Mouse (Mus musculus) WW6 (cell line): ENCODE measurements around the gene St6galnac6.

Source experiments
- DNase-seq: peaks from one replicate; pipeline ENCODE4 v3.0.0-alpha.2; 2013; ENCODE audit warnings: low read depth, low spot score

Gene St6galnac6

DNA sequence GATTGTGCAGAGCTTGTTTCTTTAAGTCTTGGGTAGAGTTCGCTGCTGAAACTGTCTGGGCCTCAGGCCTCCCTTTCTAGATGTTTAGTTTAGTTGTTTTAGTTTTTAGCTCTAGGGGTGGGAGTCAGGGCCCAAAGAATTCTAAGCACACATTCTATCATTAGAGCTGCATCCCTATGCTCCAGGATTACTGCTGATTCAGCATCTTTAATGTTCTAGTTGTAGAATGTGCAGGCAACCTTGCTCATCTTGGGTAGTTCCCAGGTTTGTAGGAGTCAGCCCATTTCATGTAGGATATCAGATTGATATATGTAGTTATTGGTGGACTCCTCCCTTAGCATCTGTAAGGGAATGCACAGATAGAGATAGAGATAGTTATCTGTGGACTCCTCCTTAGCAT lies 17.6 kb downstream of the St6galnac6 start:
- no peak for DNase-seq

DNA sequence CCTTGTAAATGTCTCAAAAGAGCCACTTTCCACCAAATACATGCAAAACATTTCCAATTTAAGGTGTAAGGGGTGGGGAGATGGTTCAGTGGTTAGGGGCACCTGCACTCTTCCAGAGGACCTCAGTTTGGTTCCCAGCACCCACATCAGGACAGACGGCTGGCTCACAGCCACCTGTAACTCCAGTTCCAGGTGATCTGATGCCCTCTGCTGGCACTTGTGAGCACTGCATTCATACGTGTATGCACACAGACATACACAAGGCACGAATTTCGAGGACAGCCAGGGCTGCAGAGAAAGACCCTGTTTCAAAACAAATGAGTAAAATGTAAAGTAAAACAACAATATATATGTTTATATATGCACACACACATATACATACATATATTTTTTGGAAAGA lies 18.1 kb downstream of the St6galnac6 start:
- no peak for DNase-seq

DNA sequence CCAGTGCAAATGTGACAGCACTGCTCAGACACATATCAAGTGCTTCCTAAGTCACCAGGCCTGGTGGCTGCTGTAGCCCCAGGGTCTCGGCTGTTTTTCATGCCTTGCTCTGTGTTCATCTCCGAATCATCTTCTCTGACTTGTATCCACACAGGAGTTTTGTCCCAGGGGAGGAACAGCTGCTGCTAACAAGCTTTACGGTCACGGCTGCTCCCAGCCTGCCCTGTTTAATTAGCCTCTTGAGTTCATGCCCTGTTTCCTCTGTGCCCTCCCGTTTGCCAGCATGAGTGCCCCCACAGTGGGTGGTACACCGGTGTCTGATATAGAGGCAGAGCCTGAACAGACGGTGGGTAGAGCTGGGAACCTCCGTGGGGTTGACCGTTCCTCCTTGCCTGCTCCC lies 18.5 kb downstream of the St6galnac6 start:
- DNase-seq: no peak

DNA sequence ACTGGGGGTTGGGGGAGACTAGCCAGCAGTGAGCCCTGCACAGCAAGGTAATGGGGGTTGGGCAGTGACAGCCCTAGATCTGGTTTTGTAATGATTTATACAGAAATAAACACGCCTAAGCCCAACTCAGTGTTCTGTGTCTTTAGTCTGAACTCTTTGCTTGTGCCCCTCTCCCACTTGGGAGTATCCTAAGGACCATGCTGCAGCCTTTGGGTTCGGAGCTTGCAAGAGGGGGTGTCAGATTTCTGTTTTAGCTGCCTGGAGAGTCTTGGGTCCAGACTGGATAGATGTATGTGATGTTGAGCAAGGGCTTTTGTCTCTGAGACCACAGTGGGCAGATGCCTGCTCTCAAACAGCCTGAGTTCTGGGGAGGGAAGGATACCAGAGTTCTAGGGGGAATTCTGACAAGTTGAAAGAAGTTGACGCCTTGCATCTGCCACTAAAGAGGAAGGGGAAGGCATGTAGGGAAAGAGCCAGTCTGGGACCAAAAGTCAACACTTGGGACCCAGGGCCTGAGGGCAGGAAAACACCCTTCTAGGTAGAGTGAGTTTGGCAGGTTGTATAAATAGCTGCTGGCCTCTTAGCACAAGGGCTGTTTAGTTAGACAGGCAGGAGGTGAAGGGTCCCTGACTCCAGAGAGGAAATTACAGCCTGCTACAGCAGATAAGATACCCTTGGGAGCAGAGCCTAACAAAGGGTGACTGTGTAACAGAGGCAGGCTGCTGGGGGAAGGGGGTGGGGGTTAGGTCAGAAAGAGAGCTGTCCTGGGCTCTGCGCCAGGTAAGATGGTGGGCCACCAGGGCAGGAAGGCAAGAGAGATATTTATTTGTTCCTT lies 21.4 kb downstream of the St6galnac6 start:
- DNase-seq: no peak

DNA sequence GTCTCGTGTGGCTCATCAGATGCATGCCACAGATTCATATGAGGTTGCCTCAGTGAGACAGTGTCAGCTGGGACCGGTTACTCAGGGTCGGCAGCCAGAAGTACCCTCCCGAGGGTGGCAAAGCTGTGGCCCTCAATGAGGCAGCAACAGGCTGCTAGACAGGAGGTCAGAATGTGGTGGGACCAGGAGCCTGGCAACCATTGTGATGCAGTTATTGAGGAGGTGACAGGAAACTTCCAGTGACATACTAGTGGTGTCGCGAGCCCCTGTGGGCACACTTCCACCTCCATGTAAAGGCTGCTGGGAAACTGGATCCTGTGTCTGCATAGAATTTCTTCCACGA lies 22.0 kb downstream of the St6galnac6 start, which contains the start of gene Ak1:
Ak1 (plus strand) TSS at position 242 of the 343 bp plus-strand sequence.
- no peak for DNase-seq

DNA sequence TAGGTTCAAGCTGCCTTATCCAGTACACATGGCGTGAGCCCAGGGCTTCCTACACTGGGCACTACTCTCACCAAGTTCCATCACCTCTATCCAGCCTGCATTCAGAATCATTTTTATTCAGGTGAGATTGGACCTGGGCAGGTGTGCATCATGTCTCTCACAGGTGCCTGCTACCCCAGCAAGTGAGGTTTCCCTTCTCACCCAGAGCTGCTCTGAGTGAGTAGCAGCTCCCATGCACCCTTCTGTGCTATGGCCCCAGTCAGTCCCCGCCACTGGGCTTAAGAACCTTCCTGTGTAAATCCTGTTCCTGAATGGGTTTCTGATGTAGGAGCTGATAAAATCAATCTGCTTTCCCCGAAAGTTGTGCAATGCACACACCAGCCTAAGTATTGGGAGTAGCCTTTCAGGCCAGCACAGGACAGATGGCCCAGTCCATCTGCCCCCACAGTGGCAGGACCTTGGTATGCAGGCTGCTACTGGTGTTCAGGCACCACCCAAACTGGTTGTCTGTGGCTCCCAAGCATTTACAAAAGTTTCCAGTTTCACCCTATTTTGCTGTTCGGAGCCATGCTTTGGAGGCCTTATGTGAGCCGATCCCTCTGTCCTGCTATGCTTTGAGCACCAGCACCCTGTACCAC lies 24.7 kb downstream of the St6galnac6 start:
- no peak for DNase-seq

DNA sequence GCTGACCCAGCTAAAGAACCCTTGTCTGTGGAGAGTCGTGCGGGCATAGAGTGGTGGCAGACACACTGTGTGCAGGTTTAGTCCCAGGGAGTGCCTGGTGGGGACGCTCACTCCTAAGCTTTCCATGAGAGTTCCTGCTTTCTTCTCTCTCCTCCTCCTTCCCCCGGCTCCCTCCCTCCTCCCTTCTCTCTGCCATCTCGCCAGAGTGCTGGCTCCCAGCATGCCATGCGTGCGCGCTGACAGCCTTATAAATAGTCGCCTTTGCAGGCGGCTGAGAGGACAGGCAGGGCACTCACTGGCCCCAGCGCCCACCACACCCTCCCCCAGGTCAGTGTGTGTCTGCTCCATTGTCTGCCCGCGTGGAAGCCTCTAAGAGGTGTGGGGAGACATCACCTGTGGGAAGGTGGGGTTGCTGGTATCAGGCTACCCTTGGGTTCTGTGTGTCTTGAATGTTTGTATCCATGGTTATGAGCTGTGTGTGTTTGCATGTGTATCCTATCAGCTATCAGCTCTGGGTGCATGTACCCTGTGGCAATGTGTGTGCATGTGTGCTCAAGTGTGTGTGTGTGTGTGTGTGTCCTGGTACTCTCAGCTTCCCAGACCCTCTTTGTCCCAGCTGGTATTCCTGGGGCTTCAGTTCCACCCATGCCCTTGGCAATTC lies 25.8 kb downstream of the St6galnac6 start:
- DNase-seq: no peak

DNA sequence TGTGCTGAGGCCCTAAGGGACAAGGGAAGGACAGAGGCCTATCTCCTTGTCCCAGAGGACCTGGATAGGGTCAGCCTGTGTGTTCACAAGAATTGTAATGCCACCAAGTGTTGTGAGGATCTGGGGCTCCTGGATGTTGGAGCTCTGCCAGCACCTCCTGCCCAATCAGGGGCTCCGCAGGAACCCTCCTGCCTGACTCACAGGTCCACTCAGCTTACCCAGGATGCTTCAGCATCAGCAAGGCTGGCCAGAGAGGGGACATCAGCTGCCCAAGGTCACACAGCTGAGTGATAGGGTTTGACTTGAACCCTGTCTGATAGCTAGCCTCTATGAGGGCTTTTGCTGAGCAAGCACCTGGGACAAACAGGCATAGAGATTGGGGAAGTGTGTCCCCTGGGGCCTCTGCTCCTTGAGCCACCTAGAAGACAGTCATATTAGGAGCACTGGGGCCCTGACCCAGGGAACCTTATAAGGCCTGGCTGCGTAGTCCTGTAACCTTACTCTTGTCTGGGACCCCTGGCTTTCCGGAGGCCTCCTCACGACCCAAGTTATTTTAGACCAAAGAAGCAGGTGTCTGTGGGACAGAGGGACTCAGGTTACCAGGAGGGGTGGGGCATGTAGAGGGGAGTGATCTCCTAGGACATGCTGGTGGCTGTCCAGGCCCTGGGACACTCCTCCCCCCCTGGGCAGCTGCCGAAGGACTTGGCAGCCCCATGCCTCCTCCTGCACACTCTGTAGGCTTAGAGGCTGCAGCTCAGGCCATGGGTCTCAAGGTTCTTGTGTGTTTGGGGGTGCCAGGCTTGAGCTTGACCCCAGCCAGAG lies 26.6 kb downstream of the St6galnac6 start:
- DNase-seq: no peak

DNA sequence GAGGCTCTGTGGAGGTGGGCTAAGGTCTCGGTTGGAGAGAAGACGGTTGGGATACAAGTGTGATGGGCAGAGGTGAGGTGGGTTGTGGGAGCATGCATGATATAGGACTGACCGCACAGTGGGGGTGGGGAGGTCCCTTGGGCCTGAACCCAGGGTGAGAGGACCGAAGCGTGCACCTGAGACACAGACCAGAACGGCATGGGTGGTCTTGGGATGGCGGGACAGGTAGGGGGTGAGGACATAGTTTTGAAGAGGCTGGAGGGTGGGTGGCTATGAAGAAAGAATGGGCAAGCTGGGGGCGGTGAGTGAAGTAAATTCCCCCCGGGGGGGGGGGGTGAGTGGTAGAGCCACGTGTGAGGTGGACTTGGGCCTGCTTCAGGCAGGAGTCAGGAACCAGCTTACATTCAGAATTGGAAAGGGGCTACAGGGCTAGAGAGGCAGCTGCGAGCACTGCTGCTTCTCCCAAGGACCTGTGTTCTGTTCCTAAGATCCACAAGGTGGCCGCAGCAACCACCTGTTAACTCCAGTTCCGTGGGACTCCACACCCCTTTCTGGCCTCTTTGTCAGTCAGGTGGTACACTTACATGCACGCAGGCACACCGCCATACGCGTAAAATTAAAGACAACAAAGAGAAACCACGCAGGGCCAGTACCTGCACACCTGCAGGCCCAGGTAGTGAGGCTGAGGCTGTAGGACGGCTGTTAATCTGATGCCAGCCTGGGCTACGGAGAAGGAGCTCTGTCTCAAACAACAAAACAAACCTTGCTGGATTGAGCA lies 27.9 kb downstream of the St6galnac6 start:
- no peak for DNase-seq

DNA sequence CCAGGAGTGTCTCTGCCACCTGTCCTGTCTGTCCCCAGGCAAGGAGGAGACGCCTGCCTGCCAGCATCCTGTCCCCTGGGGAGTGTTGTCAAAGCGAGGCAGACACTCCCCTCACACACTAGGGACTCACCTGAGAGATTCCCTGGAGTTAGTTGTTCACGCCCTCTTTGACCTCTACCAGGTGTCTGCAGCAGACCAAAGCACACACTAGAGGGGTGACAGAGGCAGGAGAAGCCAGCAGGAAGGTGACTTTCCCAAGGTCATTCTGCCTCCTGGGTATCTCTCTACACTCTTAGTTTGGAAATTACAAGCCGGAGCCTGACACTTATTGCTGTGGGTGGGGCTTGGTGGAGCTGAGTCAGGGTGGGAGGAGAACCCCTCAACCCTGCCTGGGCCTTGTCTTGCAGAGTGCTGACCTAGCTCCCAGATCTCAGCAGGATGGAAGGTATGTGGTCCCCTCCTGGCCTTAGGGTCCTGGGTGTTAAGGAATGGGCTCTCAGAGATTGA lies 28.6 kb downstream of the St6galnac6 start:
- no peak for DNase-seq

DNA sequence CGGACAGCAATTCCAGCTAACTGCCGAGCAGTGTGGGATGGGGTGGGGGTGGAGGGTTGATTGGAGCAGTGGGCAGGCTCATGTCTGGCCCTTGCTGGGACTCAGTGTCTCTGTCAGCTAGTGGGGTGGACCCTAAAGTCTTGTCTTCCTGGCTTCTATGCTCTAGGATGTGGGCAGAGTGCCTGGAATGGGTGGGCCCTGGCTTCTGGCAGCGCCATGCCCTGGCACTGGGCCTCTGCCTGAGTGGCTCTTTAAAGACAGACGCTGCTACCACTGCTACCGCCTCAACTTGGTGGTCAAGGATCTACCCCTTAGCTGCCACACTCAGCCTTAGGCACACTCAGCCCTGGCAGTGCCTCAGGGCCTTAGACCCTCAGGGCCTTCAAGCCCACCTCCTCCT lies 29.2 kb downstream of the St6galnac6 start:
- no peak for DNase-seq

DNA sequence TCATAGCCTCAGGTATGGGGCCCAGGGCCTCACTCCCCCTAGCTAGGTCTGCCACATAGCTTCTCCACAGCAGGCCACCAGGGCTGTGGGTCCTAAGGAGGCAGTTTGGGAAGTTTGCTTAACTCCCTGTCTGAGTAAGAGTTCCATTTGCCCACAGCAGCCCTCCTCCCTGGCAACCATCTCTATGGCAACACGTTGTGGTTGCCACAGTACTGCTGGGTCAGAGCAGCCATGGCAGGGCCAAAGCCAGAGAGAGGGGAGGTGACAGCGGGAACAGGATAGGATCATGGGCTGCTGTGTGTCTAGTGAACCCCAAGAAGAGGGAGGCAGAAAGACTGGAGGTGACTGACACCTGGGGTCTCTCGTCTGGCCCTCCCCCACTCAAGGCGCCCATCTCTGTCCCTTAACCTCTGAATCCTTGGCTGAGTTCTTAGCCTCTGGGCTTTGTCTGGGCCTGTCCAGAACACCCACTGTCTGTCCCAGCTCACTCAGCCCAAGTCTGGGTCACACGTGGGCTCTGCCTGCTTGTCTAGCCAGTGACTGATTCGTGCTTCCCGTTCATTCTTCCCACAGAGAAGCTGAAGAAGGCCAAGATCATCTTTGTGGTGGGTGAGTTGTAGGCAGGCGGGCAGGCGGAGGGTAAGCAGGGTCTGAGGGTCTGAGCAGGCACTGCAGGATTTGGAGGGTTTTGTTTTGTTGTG lies 29.9 kb downstream of the St6galnac6 start:
- no peak for DNase-seq

DNA sequence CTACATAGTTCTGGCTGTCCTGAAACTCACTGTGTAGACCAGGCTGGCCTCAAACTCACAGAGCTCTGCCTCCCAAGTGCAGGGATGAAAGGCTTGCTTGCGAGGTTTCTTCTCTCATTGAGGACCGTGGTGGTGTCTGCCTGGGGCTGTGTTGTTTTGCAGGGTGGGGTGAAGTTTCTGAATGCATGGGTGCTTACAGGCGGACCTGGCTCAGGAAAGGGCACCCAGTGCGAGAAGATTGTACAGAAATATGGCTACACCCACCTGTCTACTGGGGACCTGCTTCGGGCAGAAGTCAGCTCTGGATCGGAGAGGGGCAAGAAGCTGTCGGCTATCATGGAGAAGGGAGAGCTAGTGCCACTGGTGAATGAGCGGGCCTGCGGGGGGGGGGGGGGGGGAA lies 30.5 kb downstream of the St6galnac6 start:
- DNase-seq: no peak

DNA sequence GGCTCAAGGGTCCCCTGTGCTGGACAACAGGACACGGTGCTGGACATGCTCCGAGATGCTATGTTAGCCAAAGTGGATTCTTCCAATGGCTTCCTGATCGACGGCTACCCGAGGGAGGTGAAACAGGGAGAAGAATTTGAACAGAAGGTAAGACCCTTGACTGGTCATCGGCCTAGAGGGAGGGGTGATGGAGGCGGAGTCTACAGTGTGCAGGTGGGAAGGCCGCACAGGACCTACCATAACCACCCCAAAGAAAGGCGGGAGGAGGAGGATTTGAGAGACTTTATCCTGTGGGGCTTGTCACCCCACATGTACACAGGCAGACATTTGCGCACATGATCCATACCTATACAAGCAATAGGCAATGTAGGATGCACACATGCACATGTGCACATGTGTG lies 31.5 kb downstream of the St6galnac6 start:
- DNase-seq: no peak

DNA sequence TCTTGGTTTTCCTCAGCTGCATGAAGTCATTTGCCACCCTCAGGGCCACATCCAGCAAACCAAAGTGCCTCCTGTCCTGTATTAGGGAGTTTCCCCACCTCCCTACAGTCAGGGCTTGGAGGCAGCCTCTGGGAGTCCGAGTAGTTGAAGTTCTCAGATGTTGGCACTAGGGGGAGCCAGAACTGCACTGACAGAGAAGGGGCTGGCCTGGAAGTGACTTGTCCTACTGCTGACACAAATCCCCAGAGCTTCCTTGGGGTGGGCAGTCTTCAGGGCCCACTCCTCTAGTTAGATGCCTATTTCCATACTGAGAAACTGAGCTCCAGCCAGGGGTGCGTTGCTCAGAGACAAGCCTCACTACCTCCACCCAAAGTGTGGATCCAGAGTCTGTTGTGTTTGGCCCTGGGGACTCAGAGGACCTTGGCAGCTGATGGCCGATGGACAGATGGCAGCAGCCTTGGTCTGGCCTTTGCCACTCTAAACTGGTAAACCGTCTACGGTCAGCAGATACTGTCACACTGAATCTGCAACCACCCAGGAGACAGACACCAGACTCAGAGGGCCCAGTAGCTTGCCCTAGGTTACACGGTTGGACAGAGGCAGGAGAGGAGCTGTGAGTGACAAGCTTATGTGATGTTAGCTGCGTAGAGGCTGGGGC lies 32.4 kb downstream of the St6galnac6 start:
- no peak for DNase-seq

DNA sequence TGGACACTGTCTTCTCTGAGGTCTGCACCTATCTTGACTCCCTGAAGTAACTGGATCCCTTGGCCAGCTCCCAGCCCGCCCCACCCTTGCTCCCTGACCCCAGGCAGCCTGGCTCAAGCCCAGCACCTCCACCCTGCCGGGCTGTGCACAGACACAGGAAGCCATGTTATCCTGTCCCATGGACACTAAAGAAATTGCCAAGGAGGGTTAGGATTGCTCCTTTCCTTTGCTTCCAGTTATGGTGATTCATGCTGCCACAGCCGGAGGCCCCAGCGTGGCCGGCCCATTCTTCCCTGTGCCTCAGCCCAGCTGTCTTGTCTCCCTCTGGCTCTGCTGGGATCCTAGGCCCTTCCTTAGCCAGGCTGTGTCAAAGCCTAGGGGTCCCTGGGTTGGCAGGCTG lies 34.2 kb downstream of the St6galnac6 start:
- no peak for DNase-seq

DNA sequence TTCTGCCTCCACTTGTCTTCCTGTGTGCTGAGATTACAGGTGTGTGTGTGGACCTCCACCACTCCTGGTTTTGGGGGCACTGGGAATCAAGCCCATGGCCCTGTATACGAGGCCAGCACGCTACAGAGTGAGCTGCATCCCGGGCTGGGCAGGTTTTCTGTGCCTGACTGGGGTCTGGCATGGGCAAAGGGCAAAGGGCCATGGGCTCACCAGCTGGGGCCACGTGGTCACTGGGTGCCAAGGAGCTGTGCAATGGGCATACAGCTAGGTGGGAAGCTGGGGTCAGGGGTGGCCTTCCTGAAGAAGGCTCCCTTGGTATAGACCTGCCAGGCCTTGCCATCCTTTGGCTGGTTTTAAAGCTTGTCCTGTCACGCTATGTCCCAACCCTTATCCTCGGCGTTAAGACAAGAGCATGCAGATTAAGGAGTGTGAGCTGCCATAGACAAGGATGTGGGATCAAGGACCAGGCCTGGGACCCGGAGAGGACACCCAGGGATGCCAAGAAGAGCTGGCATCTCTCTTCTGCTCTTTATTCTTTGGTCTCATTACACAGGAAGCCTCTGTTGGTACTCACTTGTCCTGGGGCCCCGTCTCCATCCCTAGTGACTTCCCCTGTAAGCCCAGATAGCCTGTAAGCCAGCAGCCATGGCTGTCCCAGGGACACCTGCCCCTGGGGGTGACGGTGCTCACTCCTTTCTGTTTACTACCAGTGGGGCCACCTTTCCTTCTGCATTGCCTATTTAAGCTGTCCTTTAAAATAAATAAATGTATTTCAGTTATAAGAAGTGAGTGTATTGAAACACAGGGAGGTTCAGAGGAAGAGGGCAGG lies 35.0 kb downstream of the St6galnac6 start:
- no peak for DNase-seq

DNA sequence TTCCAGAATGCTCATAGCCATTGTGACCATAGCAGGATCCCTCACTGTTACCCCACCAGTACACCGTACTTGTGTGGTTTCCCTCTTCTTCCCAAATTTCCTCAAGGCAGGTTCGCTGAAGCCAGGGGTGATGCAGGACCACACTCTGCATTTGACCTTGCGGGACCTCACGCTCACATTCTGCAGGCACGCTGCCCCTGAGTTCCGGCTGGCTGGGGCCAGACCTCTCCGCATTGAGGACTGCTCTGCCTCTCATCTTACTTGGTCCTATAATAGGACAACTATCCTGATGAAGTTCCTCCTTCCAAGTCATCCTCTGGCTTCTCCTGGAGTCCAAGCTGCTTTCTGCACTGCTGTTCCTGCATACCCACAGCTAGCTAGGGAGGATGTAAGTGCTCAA lies 37.1 kb downstream of the St6galnac6 start:
- DNase-seq: no peak

DNA sequence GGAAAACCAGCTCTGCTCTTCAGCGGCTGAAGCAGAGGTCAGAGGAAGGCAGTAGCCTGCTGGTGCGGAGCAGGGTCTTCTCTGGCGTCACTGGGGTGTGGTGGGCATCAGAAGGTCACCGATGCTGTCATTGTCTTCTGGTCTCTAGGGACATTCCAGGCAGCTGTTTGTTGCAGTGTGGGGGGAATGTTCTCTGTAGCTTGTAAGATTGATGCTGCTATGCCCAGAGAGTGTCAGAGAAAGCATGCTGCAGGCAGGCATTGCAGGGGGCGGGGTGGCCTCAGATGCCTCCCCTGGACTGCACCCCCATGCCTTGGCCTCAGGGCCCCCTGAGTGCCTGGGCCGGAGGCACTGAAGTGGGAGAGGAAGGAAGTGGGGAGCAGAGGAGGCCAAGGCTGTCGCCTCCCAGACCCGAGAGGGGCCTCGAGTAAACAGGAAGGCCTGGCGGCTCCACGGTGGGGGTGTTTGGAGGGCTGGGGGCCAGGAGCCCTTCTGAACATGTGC lies 38.3 kb downstream of the St6galnac6 start:
- no peak for DNase-seq
